Mouse (Mus musculus) hindbrain, embryonic 11.5 days (tissue): Measurements from ENCODE around the gene Srpk3. TPM values are rescaled to one million over a fixed set of nuclear protein-coding genes. Genes with fewer than 3 reads are reported as not detected.
A peak's percentile ranks its signal among the peaks of the same experiment; 100 is the strongest.

Source experiments
- ATAC-seq: fragments of 200-750 bp; cut with Nextera tagmentation; 2 replicates; pipeline ENCODE4 v1.8.0; 2017; ENCODE audit warnings: mild to moderate bottlenecking, moderate TSS enrichment, moderate library complexity; ENCODE audit not compliant: low FRiP score
- DNase-seq: peaks from one replicate; pipeline ENCODE4 v3.0.0-alpha.2; 2015; ENCODE audit warnings: low spot score
- H3K27ac ChIP-seq: fragments of 300-500 bp; sonication (generic); 2 replicates; pipeline ENCODE4 v1.5.1; 2014; ENCODE audit warnings: mild to moderate bottlenecking, low read depth, low read length
- H3K27me3 ChIP-seq: fragments of 300-500 bp; sonication (generic); 2 replicates; pipeline ENCODE4 v1.6.1; 2014; ENCODE audit warnings: mild to moderate bottlenecking, low read length, moderate library complexity, mixed read lengths; ENCODE audit not compliant: control insufficient read depth, insufficient read depth
- H3K36me3 ChIP-seq: fragments of 300-500 bp; sonication (generic); 2 replicates; pipeline ENCODE4 v1.6.1; 2014; ENCODE audit warnings: mild to moderate bottlenecking, low read length, moderate library complexity, mixed read lengths; ENCODE audit not compliant: control insufficient read depth, insufficient read depth
- H3K4me1 ChIP-seq: fragments of 300-500 bp; sonication (generic); replicated peaks from 2 replicates; pipeline ENCODE4 v1.6.1; 2014; ENCODE audit warnings: low read length, mixed read lengths; ENCODE audit not compliant: control insufficient read depth, insufficient read depth
- H3K4me2 ChIP-seq: fragments of 300-500 bp; sonication (generic); replicated peaks from 2 replicates; pipeline ENCODE4 v1.6.1; 2014; ENCODE audit warnings: mild to moderate bottlenecking, low read depth, low read length
- H3K4me3 ChIP-seq: fragments of 300-500 bp; sonication (generic); 2 replicates; pipeline ENCODE4 v1.5.1; 2014; ENCODE audit warnings: low read depth, low read length
- H3K9ac ChIP-seq: fragments of 300-500 bp; sonication (generic); 2 replicates; pipeline ENCODE4 v1.6.1; 2014; ENCODE audit warnings: low read depth, low read length
- H3K9me3 ChIP-seq: fragments of 300-500 bp; sonication (generic); 2 replicates; pipeline ENCODE4 v1.6.1; 2016; ENCODE audit warnings: low read length; ENCODE audit not compliant: control insufficient read depth
- WGBS: fragments of 180-500 bp; shearing (Covaris S2); extraction: QIAGEN DNeasy Blood & Tissue Kit; methylation state at CpG from one replicate; pipeline ENCODE4 v1.1.7; 2014; 5-methylcytosine and 5-hydroxymethylcytosine counted together
- polyA plus RNA-seq: library from polyadenylated mRNA; unstranded; fragments of >200 nt; fragmentation: Nextera tagmentation; extraction: Ambion mirVana; gene quantifications from 2 replicates; pipeline ENCODE4 v1.2.1, GENCODE M21; 2014

Srpk3 gene
- polyA plus RNA-seq, 1 experiment from 2014 or later: 1.3 TPM

GRCm38 (mm10) chrX:73788501-73788900 lies 14.3 kb downstream of the Srpk3 start:
- Histone ChIP-seq H3K9ac (no peak overlapping the region), H3K4me2 (no peak overlapping the region), H3K27me3 (no peaks in the 10 kb centered on the region), H3K9me3 (no peaks in the 10 kb centered on the region), H3K36me3 (no peaks in the 10 kb centered on the region), H3K4me1 (no peaks in the 10 kb centered on the region), H3K27ac (no peak overlapping the region), H3K4me3 (no peak overlapping the region)
- DNase-seq: no peak
- 86% methylated on average over 1 of the region's 1 CpGs for WGBS
- no peak for ATAC-seq

DNA sequence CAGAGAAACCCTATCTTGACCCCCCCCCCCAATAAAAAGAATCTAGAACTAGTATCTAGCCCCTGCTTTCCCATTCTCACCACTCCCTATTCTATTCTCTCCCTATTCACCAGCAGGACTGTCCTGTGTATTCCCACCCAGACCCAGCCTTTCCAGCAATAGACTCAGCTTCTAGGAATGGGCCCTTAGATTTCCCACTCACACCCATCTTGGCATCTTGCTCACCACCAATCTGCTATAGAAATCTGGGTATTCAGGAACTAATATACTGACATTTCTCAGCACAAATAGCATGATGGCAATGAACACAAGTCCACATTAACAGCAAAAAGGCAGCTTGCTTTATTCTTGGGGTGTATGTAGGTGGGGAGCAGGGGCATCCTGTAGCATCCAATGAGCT lies 18.8 kb downstream of the Srpk3 start:
- no peaks in the 10 kb centered on the region for H3K27me3 ChIP-seq
- no peak overlapping the region for H3K4me3 ChIP-seq
- DNase-seq (no peak), ATAC-seq (no peak)
- H3K9ac ChIP-seq: no peak overlapping the region
- no peaks in the 10 kb centered on the region for H3K36me3 ChIP-seq
- H3K4me2 ChIP-seq: no peak overlapping the region
- H3K9me3 ChIP-seq: no peaks in the 10 kb centered on the region
- H3K4me1 ChIP-seq: no peaks in the 10 kb centered on the region
- no peak overlapping the region for H3K27ac ChIP-seq

DNA sequence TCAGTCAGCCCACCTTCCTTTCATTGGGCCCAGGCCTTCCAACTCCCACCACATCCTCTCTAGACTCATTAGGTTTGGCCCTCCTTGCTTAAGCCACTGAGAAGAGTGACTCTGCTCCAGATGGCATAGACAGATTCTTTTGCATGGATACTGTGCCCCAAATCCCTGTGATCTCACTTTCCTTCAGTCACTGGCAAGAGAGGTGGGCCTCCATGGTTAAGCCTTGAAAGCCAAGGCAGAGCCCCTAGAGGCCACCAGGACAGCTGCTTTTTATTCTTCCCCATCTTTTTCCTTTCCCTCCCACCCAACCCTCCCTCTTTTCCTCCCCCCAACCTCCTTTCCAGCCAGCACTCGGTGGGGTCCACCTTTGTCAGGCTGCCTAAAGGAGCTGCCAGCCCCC lies 19.3 kb downstream of the Srpk3 start:
- H3K36me3 ChIP-seq: no peaks in the 10 kb centered on the region
- no peak overlapping the region for H3K4me2 ChIP-seq
- WGBS: 38% methylated on average over 1 of the region's 1 CpGs
- H3K27ac ChIP-seq: no peak overlapping the region
- H3K9me3 ChIP-seq: no peaks in the 10 kb centered on the region
- no peaks in the 10 kb centered on the region for H3K4me1 ChIP-seq
- H3K9ac ChIP-seq: no peak overlapping the region
- ATAC-seq: no peak
- no peak for DNase-seq
- no peaks in the 10 kb centered on the region for H3K27me3 ChIP-seq
- H3K4me3 ChIP-seq: no peak overlapping the region

DNA sequence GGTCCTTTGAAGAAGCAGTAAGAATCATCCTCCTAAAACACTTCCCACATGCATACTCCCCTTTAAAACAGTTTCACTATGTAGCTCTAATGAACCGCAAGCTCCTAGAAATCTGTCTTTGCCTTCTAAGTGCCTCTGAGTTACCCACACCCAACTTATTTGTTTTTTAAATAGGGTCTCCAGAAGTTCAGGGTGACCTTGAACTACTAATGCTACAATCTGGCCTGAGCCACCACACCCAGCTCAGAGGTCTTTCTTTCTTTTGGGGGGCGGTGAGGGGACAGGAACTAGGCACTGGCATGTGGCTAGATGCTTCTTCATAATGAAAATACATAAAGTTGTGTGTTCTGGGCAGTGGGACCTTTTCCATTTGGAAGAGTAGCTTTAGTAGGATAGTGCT lies 23.3 kb downstream of the Srpk3 start:
- Histone ChIP-seq H3K27ac (no peak overlapping the region), H3K9me3 (no peaks in the 10 kb centered on the region), H3K9ac (no peak overlapping the region), H3K27me3 (no peaks in the 10 kb centered on the region), H3K4me2 (no peak overlapping the region), H3K4me1 (no peaks in the 10 kb centered on the region), H3K36me3 (no peaks in the 10 kb centered on the region), H3K4me3 (no peak overlapping the region)
- DNase-seq (no peak), ATAC-seq (no peak)
- 94% methylated on average over 2 of the region's 2 CpGs for WGBS

- Histone ChIP-seq H3K27ac (no peak overlapping the region), H3K4me3 (no peak overlapping the region), H3K4me2 (no peak overlapping the region), H3K4me1 (no peaks in the 10 kb centered on the region), H3K9me3 (no peaks in the 10 kb centered on the region), H3K36me3 (no peaks in the 10 kb centered on the region), H3K27me3 (no peaks in the 10 kb centered on the region), H3K9ac (no peak overlapping the region)
- ATAC-seq: peak; percentile 79
- 49% methylated on average over 9 of the region's 9 CpGs for WGBS
- peak; percentile 76 for DNase-seq
Observed at GRCm38 (mm10) chrX:73798502-73798901, 24.3 kb downstream of the Srpk3 start.

DNA sequence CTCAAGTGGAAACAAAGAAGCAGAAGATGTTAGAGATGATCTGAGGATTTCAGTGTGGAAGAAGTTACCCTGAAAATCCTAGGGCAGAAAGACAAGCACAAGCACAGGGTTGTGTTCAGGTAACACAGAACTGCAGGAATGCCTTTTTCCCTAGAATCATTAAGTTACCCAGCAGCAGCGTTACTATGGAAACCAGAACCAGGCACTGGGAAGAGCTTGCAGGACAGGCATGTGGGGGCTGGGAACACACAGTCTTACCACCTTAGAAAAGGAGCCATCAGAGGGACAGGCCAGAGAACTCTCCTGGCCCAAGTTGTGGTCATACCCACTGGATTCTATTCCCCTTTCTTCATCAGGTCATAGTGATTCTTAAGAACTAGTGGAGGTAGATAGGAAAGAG lies 31.6 kb downstream of the Srpk3 start:
- Histone ChIP-seq H3K27ac (no peak overlapping the region), H3K27me3 (no peaks in the 10 kb centered on the region), H3K4me2 (no peak overlapping the region), H3K9ac (no peak overlapping the region), H3K4me3 (no peak overlapping the region), H3K4me1 (no peaks in the 10 kb centered on the region), H3K36me3 (no peaks in the 10 kb centered on the region), H3K9me3 (no peaks in the 10 kb centered on the region)
- DNase-seq (no peak), ATAC-seq (no peak)
- 67% methylated on average over 1 of the region's 1 CpGs for WGBS

GRCm38 (mm10) chrX:73815072-73815471 lies 40.9 kb downstream of the Srpk3 start:
- Histone ChIP-seq H3K4me3 (peak overlapping the region; percentile 22), H3K9me3 (no peaks in the 10 kb centered on the region), H3K36me3 (no peaks in the 10 kb centered on the region), H3K4me1 (no peaks in the 10 kb centered on the region), H3K9ac (peak overlapping the region; percentile 64), H3K27me3 (no peaks in the 10 kb centered on the region), H3K27ac (no peak overlapping the region), H3K4me2 (peak overlapping the region; percentile 33)
- 16% methylated on average over 14 of the region's 14 CpGs for WGBS
- peak; percentile 69; the same call in 1 of the 2 replicates for ATAC-seq
- DNase-seq: peak; percentile 65

GRCm38 (mm10) chrX:73816596-73817314 lies 42.5 kb downstream of the Srpk3 start:
- ATAC-seq (no peak), DNase-seq (no peak)
- no peaks in the 10 kb centered on the region for H3K9me3 ChIP-seq
- H3K4me1 ChIP-seq: no peaks in the 10 kb centered on the region
- H3K9ac ChIP-seq: no peak overlapping the region
- no peak overlapping the region for H3K4me3 ChIP-seq
- no peaks in the 10 kb centered on the region for H3K36me3 ChIP-seq
- WGBS: 54% methylated on average over 3 of the region's 3 CpGs
- no peaks in the 10 kb centered on the region for H3K27me3 ChIP-seq
- H3K4me2 ChIP-seq: no peak overlapping the region
- no peak overlapping the region for H3K27ac ChIP-seq

GRCm38 (mm10) chrX:73823747-73824146 lies 49.5 kb downstream of the Srpk3 start:
- no peak overlapping the region; the same call in 1 of the 2 replicates for H3K27ac ChIP-seq
- H3K4me3 ChIP-seq: peak overlapping the region; percentile 57
- H3K4me2 ChIP-seq: peak overlapping the region; percentile 63
- DNase-seq: peak; percentile 25
- peak overlapping the region; percentile 71; the same call in 1 of the 2 replicates for H3K9ac ChIP-seq
- H3K27me3 ChIP-seq: peaks cover 4% of the 10 kb centered on the region; the same call in 1 of the 2 replicates
- peak; percentile 63 for ATAC-seq
- no peaks in the 10 kb centered on the region for H3K9me3 ChIP-seq
- WGBS: 8% methylated on average over 17 of the region's 17 CpGs
- no peaks in the 10 kb centered on the region for H3K4me1 ChIP-seq
- no peaks in the 10 kb centered on the region for H3K36me3 ChIP-seq
